Mouse (Mus musculus): ENCODE results near the gene Insm2. TPM values are rescaled to one million over a fixed set of nuclear protein-coding genes. Genes with fewer than 3 reads are reported as not detected.

Insm2 gene
- polyA plus RNA-seq, 1 experiment = not detected

GRCm38 (mm10) chr12:55626711-55627110 is 27.5 kb downstream of the Insm2 start:
- Histone ChIP-seq H3K27ac (ENCODE audit: insufficient read depth, low read depth, low read length) (no peak overlapping the region), H3K4me1 (ENCODE audit: control insufficient read depth, insufficient read depth, low read length) (peaks cover 3% of the 10 kb centered on the region), H3K4me3 (ENCODE audit: insufficient read depth, low read depth, low read length) (no peak overlapping the region)
- WGBS = 39% methylated on average over 4 of the region's 4 CpGs
- no peak for TF ChIP-seq POLR2A (IDR thresholded peaks at IDR 0.05; ENCODE audit: insufficient read depth, low read depth, low read length)
- no peak for TF ChIP-seq CTCF (IDR thresholded peaks at IDR 0.05; ENCODE audit: insufficient read depth, low read depth, low read length)

GRCm38 (mm10) chr12:55648011-55648525 is 48.8 kb downstream of the Insm2 start:
- H3K27ac ChIP-seq (ENCODE audit: insufficient read depth, low read depth, low read length) = no peak overlapping the region
- no peak overlapping the region for H3K4me3 ChIP-seq (ENCODE audit: insufficient read depth, low read depth, low read length)
- no peak for TF ChIP-seq CTCF (IDR thresholded peaks at IDR 0.05; ENCODE audit: insufficient read depth, low read depth, low read length)
- 96% methylated on average over 7 of the region's 7 CpGs for WGBS
- H3K4me1 ChIP-seq (ENCODE audit: control insufficient read depth, insufficient read depth, low read length) = no peaks in the 10 kb centered on the region

Other genes with a start within 250 kb of the Insm2 start
- not detected in 2 replicates for gene Psma6, start 215.2 kb upstream of the Insm2 start, polyA plus RNA-seq (2012; ENCODE audit: insufficient read depth, insufficient read length, low replicate concordance, missing spikeins)
- gene Nfkbia, start 106.8 kb upstream of the Insm2 start, polyA plus RNA-seq (2012; ENCODE audit: insufficient read depth, insufficient read length, low replicate concordance, missing spikeins) = not detected in 2 replicates
- not detected in 2 replicates for gene Aldoart2, start 34.2 kb upstream of the Insm2 start, polyA plus RNA-seq (2012; ENCODE audit: insufficient read depth, insufficient read length, low replicate concordance, missing spikeins)
- 211 TPM in 1 of 2 replicates, not detected in the other for gene Ralgapa1, start 221.7 kb downstream of the Insm2 start, polyA plus RNA-seq (2012; ENCODE audit: insufficient read depth, insufficient read length, low replicate concordance, missing spikeins)
- gene Brms1l, start 236.9 kb downstream of the Insm2 start, polyA plus RNA-seq (2012; ENCODE audit: insufficient read depth, insufficient read length, low replicate concordance, missing spikeins) = not detected in 2 replicates